Mouse (Mus musculus): ENCODE measurements at regions not wholly inside any gene's neighbourhood (a gene's known extent, or its start where the extent isn't known, plus 50 kb on each side); places are given as distances from the start of the nearest gene placed in this dataset.
"Not testable (repeated sequence)": the region's sequence is repeated elsewhere in the genome, so short reads cannot be mapped to it uniquely, and the experiment has no call there.

- DNase-seq (ENCODE audit: low spot score in 2 of 2): not testable (repeated sequence)
Observed at GRCm38 (mm10) chr4:3260061-3260460, 74.9 kb upstream of the Vmn1r3 start.

GRCm38 (mm10) chr4:3252606-3253281, 67.6 kb upstream of the Vmn1r3 start:
- peak in 1 of 2 experiments; percentile 64 for DNase-seq (ENCODE audit: low spot score in 2 of 2)

- not testable (repeated sequence) for DNase-seq (ENCODE audit: low spot score in 2 of 2)
Observed at GRCm38 (mm10) chr4:3250258-3250657, 65.1 kb upstream of the Vmn1r3 start.

- DNase-seq (ENCODE audit: low spot score in 2 of 2): not testable (repeated sequence)
Observed at GRCm38 (mm10) chr4:3242011-3242410, 56.9 kb upstream of the Vmn1r3 start.

- DNase-seq (ENCODE audit: low spot score in 2 of 2): not testable (repeated sequence)
Observed at GRCm38 (mm10) chr4:3241351-3241750, 56.2 kb upstream of the Vmn1r3 start.

GRCm38 (mm10) chr4:3238493-3238892, 53.3 kb upstream of the Vmn1r3 start:
- peak in 1 of 2 experiments; percentile 65 for DNase-seq (ENCODE audit: low spot score in 2 of 2)

- DNase-seq (ENCODE audit: low spot score in 2 of 2): peak in 1 of 2 experiments; percentile 62
Observed at GRCm38 (mm10) chr4:3236148-3236779, 51.1 kb upstream of the Vmn1r3 start.
